Mouse (Mus musculus) cerebellum, adult (tissue): ENCODE measurements around the gene Ncapd3.
A peak's percentile ranks its signal among the peaks of the same experiment; 100 is the strongest.

ENCODE experiments used
- ATAC-seq: cut with Nextera tagmentation; 2 replicates; pipeline ENCODE4 v1.9.2; 2017; ENCODE audit warnings: mild to moderate bottlenecking, moderate library complexity, mixed read lengths; ENCODE audit not compliant: insufficient number of reproducible peaks, low FRiP score, low TSS enrichment

Gene Ncapd3

DNA sequence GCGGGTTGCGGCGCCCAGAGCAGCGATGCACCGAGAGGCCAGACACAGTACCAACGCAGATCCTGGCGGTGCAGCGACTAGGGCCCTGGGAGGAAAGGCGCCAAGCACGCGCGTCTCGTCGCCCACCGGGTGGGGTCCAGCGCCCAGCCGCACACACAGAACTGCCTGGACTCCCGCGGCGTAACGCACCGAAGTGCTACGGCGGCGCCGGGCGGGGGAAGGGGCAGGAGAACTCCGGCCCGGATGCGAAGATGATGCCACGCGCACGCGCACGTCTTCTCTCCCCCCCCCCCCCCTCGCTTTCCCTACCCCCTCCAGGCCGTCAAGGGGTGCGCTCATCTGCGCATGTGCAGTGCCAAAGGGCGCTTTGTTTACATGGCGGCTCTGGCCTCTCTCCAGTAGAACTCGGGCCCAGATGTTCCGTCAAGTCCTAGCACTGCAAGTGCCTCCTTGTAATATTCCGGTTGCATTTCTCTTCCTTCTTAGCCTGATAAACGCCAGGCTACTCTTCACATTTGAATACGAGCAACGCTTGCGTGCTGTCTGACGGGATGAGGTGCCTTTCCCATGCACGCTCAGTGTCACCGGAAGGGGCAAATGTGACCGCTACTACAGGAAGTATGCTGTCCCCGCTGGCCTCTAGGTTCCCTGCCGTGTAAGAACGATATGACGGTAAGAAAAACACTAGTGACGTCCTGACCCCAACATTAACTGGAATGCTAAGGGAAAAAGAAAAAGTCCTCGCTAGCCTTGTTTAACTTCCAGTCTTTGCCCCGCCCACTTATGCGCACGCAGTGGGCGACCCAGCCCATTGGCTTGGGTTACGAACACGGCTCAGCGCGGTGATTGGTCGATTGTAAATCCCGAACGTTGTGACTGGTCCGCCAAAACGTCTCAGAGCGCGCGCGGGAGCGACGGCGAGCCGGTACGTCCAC is at the start of gene Ncapd3, which contains the start of gene Vps26b:
Ncapd3 (plus strand) TSS at position 348 of the 935 bp plus-strand sequence.
Vps26b (minus strand) TSS at position 238 of the 935 bp plus-strand sequence.
- ATAC-seq = peak; percentile 89

DNA sequence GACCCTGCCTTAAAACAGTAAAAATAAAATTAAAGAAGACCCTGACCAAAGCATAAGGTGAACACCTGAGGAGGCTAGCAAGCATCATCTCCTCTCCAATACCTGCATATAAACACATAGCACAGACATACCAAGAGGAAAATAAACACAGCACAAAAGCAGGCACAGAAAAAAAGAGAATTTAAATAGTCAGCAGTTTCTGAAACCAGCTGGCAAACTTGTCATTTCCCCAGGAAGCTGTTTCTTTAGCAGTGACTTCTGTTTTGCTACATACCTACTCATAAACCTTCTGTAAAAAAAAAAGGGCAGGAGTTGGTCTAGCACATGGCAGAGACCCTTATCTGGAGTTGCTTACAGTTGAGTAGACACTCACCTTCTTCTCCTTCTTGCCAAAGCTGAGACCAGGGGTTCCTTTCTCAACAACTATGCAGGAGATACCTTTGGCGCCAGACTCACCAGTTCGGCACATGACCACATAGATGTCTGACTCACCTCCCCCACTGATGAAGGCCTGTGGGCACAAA is 44.8 kb upstream of the Ncapd3 start:
- no peak for ATAC-seq

DNA sequence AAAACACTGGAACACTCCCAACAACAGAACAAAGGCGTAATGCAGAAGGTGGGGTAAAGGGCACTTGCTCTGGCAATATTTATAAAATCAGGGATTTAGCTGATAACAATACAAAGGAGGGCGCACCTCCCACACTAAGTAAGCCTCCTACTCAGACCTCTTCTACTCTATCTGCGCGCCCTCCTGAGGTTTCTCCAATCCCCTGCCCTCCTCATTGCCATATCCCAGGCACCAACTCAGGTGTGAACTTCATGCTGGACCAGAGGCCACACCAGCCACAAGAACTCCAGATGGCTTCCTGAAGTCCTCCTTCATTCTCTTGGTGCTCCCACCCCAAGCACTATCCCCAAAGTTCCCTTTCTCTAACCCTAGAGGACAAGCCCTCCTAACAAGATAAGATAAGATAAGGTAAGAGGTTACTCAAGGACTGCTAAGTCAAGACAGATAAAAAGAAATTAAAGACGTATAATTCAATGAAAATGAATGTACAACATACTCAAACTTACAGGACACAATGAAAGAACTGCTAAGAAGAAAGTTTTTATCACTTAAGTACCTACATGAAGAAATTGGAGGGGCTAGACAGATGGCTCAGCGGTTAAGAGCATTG is 44.2 kb upstream of the Ncapd3 start:
- ATAC-seq = no peak

DNA sequence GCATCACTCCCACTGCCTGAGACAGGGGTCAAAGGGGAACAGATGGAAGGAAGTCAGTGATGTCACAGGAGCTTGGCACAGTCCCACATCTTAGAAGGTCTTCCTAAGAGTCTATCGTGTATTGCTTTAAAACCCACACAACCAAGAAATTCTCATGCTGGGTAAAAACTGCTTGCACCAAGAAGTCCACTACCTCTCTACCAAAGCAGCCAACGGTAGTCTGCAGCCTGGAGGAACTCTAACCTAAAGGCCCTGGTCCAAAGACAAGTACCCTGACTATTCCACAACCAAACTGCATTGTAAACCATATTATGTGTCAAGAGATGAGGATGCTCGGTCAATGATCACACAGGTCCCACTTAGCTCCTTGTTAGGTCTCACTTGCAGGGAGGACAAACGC is 39.8 kb upstream of the Ncapd3 start:
- no peak for ATAC-seq

DNA sequence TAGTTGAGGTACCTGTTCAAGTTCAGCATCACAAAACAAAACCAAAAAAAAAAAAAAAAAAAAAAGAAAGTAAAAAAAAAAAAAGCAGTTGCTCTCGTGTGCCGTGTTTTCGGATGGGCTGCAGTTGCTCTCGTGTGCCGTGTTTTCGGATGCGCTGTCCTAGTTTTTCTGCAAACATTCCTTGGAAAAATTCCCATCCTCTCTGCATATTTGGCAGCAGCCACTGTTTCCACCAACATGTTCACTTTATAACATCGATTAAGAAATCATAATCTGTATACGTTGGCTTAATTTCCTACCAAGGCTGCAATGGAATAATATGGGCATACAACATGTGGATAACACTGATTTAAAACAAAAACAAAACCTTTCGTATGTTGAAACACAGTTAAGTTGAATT is 36.9 kb upstream of the Ncapd3 start:
- no peak for ATAC-seq

DNA sequence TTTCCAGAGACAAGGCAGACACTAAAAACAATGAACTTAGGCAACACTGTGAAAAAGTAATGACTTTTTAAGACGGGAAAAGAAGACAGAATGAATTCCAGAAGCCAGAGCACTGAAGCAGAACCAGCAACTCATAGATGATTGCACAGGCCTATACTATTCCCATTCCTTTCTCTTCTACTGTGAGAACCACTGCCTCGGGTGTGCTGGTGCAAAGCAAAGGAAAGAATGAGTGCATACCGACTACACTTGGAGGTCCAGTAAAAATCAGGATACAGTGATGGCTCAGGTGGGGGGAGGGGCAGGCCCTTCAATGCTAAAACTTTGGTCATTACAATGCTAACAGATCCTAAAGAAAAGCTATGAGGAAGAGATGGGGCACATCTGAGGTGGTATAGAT is 36.1 kb upstream of the Ncapd3 start:
- no peak for ATAC-seq

DNA sequence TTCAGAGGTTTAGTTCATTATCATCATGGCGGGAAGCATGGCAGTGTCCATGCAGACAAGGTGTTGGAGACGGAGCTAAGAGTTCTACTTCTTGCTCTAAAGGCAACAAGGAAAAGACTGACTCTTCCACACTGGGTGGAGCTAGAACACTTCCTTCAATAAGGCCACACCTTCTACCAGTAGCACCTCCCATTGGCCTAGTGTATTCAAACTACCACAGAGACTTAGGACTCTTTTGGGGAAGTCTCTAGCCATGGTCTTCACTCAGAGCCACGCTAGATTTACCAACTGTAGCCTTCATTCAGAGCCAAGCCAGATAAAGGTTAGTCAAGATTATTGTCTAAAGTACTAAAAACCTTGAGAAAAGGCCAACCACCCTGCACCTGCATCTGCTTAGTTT is 32.9 kb upstream of the Ncapd3 start:
- no peak for ATAC-seq

DNA sequence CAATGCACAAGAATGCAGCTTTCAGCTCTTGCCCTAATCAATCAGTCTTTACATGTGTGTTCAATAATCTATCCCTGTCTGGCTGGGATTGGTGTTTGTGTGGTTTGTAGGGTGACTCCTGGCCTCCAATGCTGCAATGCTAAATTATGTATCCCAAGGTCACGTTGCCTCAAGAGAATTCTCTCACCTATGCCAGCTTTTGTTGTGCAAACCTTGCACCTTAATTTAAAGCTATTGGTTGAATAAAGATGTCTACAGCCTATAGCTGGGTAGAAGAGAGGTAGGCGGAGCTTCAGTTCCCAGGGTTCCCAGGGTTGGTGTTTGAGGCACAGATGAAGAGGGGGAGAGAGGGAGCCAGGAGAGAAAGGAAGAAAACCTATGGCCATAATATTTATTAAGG is 32.5 kb upstream of the Ncapd3 start:
- ATAC-seq = no peak

DNA sequence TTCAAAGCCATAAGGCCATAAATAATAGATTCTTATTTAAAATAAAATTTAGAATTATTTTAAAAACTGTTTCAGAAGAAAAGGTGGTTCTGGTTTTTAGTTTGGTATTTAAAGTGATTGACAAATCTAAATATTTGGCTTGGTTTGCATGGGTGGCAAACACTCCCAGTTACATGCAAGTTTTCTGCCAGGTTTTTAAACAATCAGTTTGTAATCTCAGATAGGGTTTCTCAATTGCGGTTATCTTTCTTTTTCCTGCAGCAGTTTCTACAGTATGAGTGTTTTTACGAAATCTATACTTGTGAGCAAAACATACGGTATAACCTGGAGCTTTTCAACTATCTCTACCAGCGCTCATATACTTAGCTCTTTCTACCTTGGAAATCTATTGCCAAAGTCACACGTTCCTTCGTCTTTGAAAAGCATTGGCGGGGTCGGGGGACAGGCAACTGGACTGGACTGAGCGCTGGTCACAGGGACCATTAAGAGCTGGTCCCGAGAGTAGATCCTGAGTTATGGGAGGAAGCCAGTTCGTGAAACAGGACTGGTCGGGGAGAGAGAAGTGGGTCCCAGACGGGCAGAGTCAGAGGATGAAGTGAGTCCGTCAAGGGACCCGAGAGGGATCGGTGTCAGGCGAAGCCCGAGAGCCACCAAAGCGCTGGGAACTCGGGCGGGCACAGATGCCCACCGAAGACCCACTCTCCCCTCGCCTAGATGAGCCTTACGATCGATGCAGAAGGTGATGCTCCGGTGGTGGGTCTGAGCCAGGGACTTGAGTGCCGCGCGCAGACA is 31.1 kb upstream of the Ncapd3 start:
- peak; percentile 36; the same call in 1 of the 2 replicates for ATAC-seq

DNA sequence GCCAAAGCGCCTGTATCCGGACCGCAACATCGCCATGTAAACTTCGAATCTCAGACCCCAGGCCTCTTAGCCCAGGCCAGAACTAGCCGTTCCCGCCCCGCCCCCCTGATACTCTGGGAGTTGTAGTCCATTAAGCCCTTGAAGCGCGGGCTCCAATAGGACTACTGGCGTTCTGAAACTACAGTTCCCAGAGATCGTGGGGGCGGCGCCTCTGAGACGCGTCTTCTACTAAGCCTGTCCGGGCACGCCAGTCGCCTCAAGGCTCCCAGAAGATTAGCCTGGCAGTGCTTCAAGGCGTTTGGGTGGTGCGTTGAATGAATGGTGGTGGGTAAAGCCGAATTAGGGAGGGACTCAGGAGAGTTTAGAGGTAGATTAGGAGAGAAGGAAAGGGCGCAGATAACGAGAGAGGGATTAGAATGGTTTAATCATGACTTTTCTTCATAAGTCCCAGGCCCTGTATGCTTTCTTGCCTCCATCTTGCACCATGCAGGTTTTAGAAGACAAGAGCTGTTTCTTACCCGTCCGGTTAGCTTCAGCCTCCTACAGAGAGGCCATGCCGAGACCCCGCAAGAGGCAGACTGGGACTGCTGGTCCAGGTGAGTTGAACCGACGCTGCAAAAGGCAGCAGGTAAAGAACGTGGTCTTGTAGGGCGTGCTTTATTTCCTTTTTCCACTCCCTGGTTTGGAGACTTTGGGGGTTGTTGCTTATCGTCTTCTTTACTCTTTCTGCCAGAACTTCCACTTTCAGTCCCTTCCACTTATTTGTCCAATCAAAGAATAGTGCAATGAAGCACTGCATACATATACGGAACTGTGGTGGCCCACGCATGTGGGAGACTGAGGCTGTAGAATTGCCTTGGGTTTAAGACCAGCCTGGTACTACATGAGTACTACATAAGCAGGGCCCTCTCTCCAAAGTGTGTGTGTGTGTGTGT is 30.2 kb upstream of the Ncapd3 start, which contains the start of the genes Acad8 and Thyn1:
Acad8 (minus strand) TSS at position 106 of the 935 bp plus-strand sequence.
Thyn1 (plus strand) TSS at position 250 of the 935 bp plus-strand sequence.
- ATAC-seq = peak; percentile 100

DNA sequence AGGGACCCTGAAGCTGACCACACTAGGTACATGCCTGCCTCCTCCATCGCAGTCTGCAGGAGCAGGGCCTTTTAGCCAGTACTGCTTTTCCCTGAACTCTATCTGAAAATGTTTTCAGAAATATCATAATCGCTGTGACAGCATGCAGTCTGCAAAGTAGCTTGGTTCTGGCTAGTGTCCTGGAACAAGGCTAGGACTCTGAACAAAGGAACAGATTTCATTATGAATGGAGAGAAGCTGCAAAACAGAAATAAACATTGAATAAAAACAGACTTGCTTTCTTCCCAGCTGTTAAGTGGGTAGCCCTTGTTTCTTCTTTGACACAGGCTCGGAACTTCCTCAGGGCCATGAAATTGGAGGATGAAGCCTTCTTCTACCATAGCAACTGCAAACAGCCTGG is 24.7 kb upstream of the Ncapd3 start:
- no peak for ATAC-seq

DNA sequence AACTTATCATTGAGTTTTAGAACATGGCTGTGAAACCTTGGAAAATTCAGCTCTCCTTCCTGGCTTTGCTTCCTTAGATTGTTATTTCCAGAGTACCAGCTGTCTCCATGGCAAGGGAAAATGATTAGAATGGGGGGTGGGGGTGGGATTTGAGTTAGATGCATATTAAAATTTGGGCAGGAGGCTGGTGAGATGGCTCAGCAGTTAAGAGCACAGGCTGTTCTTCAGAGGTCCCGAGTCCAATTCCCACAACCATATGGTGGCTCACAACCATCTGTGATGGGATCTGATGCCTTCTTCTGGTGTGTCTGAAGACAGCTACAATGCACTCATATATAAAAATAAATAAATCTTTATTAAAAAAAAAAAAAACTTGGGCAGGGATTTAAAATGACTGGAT is 24.0 kb upstream of the Ncapd3 start:
- ATAC-seq = no peak

DNA sequence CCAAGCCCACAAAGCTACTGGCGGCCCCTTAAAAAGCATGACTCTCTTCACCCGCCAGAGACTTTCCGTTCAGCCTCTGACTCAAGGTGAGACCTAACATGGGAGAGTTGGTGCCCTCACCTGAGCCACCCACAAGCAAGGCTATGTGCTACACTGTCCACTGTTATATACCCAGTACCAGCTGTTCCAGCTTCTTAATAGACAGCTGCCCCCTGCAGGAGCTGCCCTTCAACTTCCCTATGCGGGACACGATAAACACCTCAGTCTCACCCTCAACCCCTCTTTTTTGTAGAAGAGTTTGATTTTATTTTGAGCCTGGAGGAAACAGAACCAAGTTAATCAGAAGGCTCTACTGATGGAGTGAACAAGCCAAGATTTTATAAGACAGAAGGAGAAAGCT is 23.1 kb upstream of the Ncapd3 start:
- no peak for ATAC-seq

DNA sequence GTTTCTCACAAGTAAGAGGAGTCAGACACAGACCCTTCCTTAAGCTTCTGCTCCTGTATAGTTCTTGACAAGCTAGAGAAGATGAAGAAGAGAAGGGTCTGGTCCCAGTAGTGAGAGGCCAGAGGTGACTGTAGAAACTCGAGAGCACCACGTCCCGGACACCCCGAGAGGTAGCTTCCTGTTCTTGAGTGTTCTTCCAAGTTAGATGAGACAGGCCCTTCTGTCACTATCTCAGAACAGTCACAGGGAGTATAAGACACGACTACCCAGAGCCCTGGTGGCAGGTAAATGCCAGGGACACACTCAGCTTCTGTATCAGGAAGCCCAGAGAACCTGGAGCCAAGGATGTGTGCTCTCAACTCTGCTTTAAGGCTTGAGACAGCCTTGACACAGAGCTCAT is 20.7 kb upstream of the Ncapd3 start:
- ATAC-seq = no peak

DNA sequence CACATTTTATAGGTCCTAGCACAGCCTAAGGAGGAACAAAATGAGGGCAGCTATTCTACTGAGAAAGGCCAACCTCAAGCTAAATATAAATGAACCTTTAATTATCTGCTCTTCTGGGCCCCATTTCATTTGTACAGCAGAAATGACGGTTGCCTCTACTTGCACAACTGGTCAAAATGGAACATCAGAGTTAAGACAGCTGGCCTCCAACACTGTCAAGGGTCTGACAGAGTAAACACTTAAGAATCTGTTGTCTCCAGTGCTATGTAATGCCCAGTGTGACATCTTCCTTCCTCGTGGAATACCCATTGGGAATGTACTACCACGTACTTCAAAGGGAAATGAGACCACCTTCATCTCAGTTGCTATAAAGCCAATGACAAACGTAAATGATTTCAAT is 18.4 kb upstream of the Ncapd3 start:
- ATAC-seq = no peak

DNA sequence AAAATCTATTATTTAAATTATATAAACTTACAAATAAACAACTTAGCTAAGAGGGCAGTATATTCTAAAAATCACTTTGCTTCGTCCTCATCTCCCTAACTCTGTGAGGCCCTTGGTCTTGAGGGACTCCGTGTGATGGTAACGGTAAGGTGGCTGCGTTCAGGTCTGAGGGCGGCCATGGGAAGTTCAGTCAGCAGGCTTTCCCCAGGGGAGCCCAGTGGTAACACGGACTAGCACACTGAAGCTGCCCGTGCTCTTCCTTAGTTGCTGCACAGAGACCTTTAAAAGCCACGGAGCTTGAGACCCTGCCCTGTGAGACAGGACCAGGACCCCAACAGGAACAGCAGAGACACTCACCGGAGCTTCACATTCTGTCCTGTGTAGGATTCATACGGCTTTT is 11.0 kb upstream of the Ncapd3 start:
- no peak for ATAC-seq

DNA sequence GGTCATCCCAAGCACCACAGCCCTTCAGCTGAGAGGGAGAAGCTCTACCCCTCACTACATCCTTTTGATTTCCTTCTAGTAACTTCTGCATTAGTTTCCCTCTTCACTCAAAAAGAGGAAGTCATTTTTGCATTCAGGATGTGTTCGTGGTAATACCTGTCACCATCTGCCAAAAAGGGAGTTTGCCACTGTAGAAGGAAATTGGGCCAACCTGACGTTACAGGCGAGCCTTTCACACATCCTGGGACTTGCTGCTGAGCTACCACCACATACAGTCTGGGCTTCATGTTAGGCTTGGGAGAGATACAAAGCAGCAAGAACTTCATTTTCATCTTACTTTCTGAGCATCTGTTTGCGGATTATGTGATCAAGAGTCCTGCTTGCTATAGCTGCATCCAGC is 6.3 kb upstream of the Ncapd3 start:
- no peak for ATAC-seq

DNA sequence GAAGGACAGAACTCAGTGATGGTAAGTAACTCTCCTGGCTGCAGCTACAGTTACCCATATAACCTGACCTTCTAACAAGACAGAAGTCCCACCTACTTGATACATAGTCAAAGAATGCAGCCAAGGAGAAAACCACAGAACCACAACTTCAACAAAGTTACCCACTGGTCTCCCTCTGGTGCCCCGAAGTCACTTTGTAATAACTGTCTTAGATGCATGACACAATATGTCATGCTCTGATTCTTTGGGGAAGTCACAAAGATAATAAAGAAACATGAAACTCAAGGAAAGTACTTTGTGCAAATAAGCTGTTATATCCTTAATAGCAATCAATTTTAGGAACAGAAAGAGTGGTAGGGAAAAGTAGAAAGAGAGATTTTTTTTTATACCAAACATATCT is 3.3 kb upstream of the Ncapd3 start:
- no peak for ATAC-seq

DNA sequence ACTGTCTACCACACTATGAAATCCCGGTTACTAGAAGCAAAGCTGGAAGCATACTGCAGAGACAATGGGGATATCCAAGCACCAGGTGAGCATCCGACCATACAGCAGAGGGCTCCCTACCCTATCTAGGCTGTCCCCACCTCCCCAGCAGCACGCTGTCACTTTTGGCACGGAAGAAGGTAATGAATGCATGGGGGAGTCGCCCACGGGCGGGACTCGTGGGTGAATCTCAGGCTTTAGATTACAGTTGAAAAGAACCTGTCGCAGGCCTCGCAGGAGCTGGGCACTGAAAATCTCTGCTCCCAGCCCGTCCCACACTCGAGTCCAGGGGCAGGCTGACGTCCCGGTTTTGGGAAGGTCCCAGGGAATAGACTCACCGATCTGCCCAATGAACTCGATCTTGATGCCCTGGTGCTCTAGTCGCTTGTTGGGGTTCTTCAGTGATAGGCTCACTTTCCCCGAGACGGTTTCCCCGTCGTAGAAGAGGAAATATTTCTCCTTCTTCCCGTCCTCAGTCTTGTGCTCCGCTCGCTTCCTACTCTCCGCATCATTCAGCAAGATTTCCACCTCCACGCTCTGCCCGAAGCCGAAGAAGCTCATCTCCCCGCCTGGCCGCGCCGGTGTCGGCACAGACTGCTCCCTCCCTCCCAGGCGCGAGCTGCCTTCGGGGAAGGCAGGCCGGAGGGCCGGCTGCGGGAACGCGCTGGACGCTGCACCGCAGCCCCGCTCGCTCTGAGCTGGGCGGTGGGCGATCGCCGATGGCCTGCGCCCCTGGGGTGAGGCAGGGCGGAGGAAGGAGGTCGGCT is 750 bp upstream of the Ncapd3 start:
- ATAC-seq = no peak
